Mouse (Mus musculus): ENCODE measurements at regions not wholly inside any gene's neighbourhood (a gene's known extent, or its start where the extent isn't known, plus 50 kb on each side); places are given as distances from the start of the nearest gene placed in this dataset.

GRCm38 (mm10) chr12:106702958-106703357 lies 692.9 kb downstream of the Vrk1 start:
- Histone ChIP-seq H3K9me3 (ENCODE audit: control insufficient read depth, low read length) (no peaks in the 10 kb centered on the region), H3K4me1 (ENCODE audit: control insufficient read depth, insufficient read depth, low read length) (no peaks in the 10 kb centered on the region), H3K4me3 (ENCODE audit: low read depth, low read length) (no peak overlapping the region), H3K36me3 (ENCODE audit: control insufficient read depth, insufficient read depth, low read length) (no peaks in the 10 kb centered on the region), H3K27me3 (ENCODE audit: control insufficient read depth, insufficient read depth, low read length) (no peaks in the 10 kb centered on the region), H3K27ac (ENCODE audit: low read depth, low read length) (no peak overlapping the region), H3K9ac (replicated peaks; ENCODE audit: low read depth, low read length) (no peak overlapping the region), H3K4me2 (ENCODE audit: low read depth, low read length) (no peak overlapping the region)
- ATAC-seq (ENCODE audit: low read depth) = no peak
- 93% methylated on average over 5 of the region's 5 CpGs for WGBS

DNA sequence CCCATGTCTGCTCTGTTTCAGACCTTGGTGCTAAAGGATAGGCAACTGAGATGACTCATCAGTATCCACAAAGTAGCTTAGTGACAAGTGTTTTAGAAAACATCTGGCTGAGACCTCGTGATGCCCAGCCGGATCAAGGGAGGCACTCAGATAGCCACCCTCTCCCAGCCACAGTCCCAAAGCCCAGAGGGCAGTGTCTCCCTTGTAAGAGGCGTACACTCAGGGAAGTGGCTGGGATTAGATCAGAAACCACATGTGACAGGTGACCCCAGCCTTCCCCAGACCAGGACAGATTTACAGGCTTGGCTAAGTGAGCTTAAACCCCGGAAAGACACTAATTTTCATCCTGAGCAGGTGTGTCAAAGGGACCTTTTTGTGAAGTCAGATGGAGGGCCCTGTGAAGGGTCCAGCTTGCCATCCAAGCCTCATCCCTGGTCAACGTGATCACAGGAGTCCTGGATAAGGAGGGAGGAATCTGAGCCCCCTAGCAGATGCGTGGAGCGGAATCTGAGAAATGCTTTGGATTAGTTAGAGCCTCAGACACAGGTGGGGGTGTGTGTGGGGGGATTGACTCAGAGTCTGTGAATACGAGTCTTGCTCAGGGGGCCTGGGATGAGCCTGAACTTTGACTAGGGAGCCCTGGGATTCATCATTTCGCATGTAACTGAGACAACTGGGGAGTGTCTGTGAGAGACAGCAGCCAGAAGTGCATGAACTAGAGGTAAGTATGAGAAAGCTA lies 711.4 kb downstream of the Vrk1 start:
- Histone ChIP-seq H3K36me3 (ENCODE audit: control insufficient read depth, insufficient read depth, low read length) (no peaks in the 10 kb centered on the region), H3K4me3 (ENCODE audit: low read depth, low read length) (no peak overlapping the region), H3K9me3 (ENCODE audit: control insufficient read depth, low read length) (no peaks in the 10 kb centered on the region), H3K9ac (replicated peaks; ENCODE audit: low read depth, low read length) (no peak overlapping the region), H3K4me2 (ENCODE audit: low read depth, low read length) (no peak overlapping the region), H3K4me1 (ENCODE audit: control insufficient read depth, insufficient read depth, low read length) (no peaks in the 10 kb centered on the region), H3K27ac (ENCODE audit: low read depth, low read length) (no peak overlapping the region), H3K27me3 (ENCODE audit: control insufficient read depth, insufficient read depth, low read length) (no peaks in the 10 kb centered on the region)
- 81% methylated on average over 9 of the region's 9 CpGs for WGBS
- ATAC-seq (ENCODE audit: low read depth) = no peak

- Histone ChIP-seq H3K4me1 (ENCODE audit: control insufficient read depth, insufficient read depth, low read length) (no peaks in the 10 kb centered on the region), H3K27me3 (ENCODE audit: control insufficient read depth, insufficient read depth, low read length) (no peaks in the 10 kb centered on the region), H3K27ac (ENCODE audit: low read depth, low read length) (no peak overlapping the region), H3K9me3 (ENCODE audit: control insufficient read depth, low read length) (no peaks in the 10 kb centered on the region), H3K4me3 (ENCODE audit: low read depth, low read length) (no peak overlapping the region), H3K36me3 (ENCODE audit: control insufficient read depth, insufficient read depth, low read length) (no peaks in the 10 kb centered on the region), H3K4me2 (ENCODE audit: low read depth, low read length) (no peak overlapping the region), H3K9ac (replicated peaks; ENCODE audit: low read depth, low read length) (no peak overlapping the region)
- WGBS = 87% methylated on average over 2 of the region's 2 CpGs
- ATAC-seq (ENCODE audit: low read depth) = no peak
These were observed 712.0 kb downstream of the Vrk1 start for GRCm38 (mm10) chr12:106722010-106722362.

- no peaks in the 10 kb centered on the region for H3K36me3 ChIP-seq (ENCODE audit: control insufficient read depth, insufficient read depth, low read length)
- H3K4me2 ChIP-seq (ENCODE audit: low read depth, low read length) = no peak overlapping the region
- H3K9me3 ChIP-seq (ENCODE audit: control insufficient read depth, low read length) = no peaks in the 10 kb centered on the region
- H3K27me3 ChIP-seq (ENCODE audit: control insufficient read depth, insufficient read depth, low read length) = no peaks in the 10 kb centered on the region
- no peak overlapping the region for H3K4me3 ChIP-seq (ENCODE audit: low read depth, low read length)
- H3K27ac ChIP-seq (ENCODE audit: low read depth, low read length) = no peak overlapping the region
- no peak overlapping the region for H3K9ac ChIP-seq (replicated peaks; ENCODE audit: low read depth, low read length)
- no peaks in the 10 kb centered on the region for H3K4me1 ChIP-seq (ENCODE audit: control insufficient read depth, insufficient read depth, low read length)
- 57% methylated on average over 4 of the region's 4 CpGs for WGBS
- no peak for ATAC-seq (ENCODE audit: low read depth)
These were observed 712.7 kb downstream of the Vrk1 start for GRCm38 (mm10) chr12:106722761-106723160.

DNA sequence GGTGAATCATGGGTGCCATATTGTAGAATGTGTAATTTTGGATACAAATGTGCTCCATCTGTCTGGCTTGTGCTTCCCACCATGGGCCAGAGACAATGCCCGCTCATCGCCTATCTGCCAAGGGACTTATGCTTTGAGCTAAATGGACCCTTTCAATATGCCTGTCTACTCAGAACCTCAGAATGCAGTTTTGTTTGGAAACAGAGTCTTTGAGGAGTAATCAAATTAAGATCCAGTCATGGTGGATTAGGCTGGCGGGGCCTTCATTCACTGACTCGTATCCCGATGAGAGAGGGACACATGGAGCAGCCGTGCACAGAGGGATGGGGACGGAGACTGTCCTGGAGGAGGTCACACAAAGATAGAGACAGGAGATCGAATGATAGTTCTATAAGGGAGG lies 716.9 kb downstream of the Vrk1 start:
- Histone ChIP-seq H3K4me3 (ENCODE audit: low read depth, low read length) (no peak overlapping the region), H3K27me3 (ENCODE audit: control insufficient read depth, insufficient read depth, low read length) (no peaks in the 10 kb centered on the region), H3K36me3 (ENCODE audit: control insufficient read depth, insufficient read depth, low read length) (no peaks in the 10 kb centered on the region), H3K4me1 (ENCODE audit: control insufficient read depth, insufficient read depth, low read length) (no peaks in the 10 kb centered on the region), H3K9ac (replicated peaks; ENCODE audit: low read depth, low read length) (no peak overlapping the region), H3K27ac (ENCODE audit: low read depth, low read length) (no peak overlapping the region), H3K9me3 (ENCODE audit: control insufficient read depth, low read length) (no peaks in the 10 kb centered on the region), H3K4me2 (ENCODE audit: low read depth, low read length) (no peak overlapping the region)
- ATAC-seq (ENCODE audit: low read depth) = no peak
- WGBS = 69% methylated on average over 8 of the region's 8 CpGs

- no peaks in the 10 kb centered on the region for H3K9me3 ChIP-seq (ENCODE audit: control insufficient read depth, low read length)
- H3K27me3 ChIP-seq (ENCODE audit: control insufficient read depth, insufficient read depth, low read length) = no peaks in the 10 kb centered on the region
- no peak overlapping the region for H3K9ac ChIP-seq (replicated peaks; ENCODE audit: low read depth, low read length)
- no peak overlapping the region for H3K4me2 ChIP-seq (ENCODE audit: low read depth, low read length)
- 88% methylated on average over 3 of the region's 3 CpGs for WGBS
- H3K4me1 ChIP-seq (ENCODE audit: control insufficient read depth, insufficient read depth, low read length) = no peaks in the 10 kb centered on the region
- no peak overlapping the region for H3K4me3 ChIP-seq (ENCODE audit: low read depth, low read length)
- H3K36me3 ChIP-seq (ENCODE audit: control insufficient read depth, insufficient read depth, low read length) = no peaks in the 10 kb centered on the region
- ATAC-seq (ENCODE audit: low read depth) = no peak
- no peak overlapping the region for H3K27ac ChIP-seq (ENCODE audit: low read depth, low read length)
These were observed 717.5 kb downstream of the Vrk1 start for GRCm38 (mm10) chr12:106727486-106727885.

- ATAC-seq (ENCODE audit: low read depth) = no peak
- Histone ChIP-seq H3K9ac (replicated peaks; ENCODE audit: low read depth, low read length) (no peak overlapping the region), H3K36me3 (ENCODE audit: control insufficient read depth, insufficient read depth, low read length) (no peaks in the 10 kb centered on the region), H3K9me3 (ENCODE audit: control insufficient read depth, low read length) (no peaks in the 10 kb centered on the region), H3K4me1 (ENCODE audit: control insufficient read depth, insufficient read depth, low read length) (no peaks in the 10 kb centered on the region), H3K4me3 (ENCODE audit: low read depth, low read length) (no peak overlapping the region), H3K27me3 (ENCODE audit: control insufficient read depth, insufficient read depth, low read length) (no peaks in the 10 kb centered on the region), H3K4me2 (ENCODE audit: low read depth, low read length) (no peak overlapping the region), H3K27ac (ENCODE audit: low read depth, low read length) (no peak overlapping the region)
- 84% methylated on average over 5 of the region's 5 CpGs for WGBS
These were observed 719.7 kb downstream of the Vrk1 start for GRCm38 (mm10) chr12:106729686-106730085.

GRCm38 (mm10) chr12:106732108-106732857 lies 722.3 kb downstream of the Vrk1 start:
- ATAC-seq (ENCODE audit: low read depth) = no peak
- Histone ChIP-seq H3K4me1 (ENCODE audit: control insufficient read depth, insufficient read depth, low read length) (no peaks in the 10 kb centered on the region), H3K9me3 (ENCODE audit: control insufficient read depth, low read length) (no peaks in the 10 kb centered on the region), H3K9ac (replicated peaks; ENCODE audit: low read depth, low read length) (no peak overlapping the region), H3K27me3 (ENCODE audit: control insufficient read depth, insufficient read depth, low read length) (no peaks in the 10 kb centered on the region), H3K36me3 (ENCODE audit: control insufficient read depth, insufficient read depth, low read length) (no peaks in the 10 kb centered on the region), H3K4me2 (ENCODE audit: low read depth, low read length) (no peak overlapping the region), H3K4me3 (ENCODE audit: low read depth, low read length) (no peak overlapping the region), H3K27ac (ENCODE audit: low read depth, low read length) (no peak overlapping the region)
- WGBS = 71% methylated on average over 16 of the region's 16 CpGs

DNA sequence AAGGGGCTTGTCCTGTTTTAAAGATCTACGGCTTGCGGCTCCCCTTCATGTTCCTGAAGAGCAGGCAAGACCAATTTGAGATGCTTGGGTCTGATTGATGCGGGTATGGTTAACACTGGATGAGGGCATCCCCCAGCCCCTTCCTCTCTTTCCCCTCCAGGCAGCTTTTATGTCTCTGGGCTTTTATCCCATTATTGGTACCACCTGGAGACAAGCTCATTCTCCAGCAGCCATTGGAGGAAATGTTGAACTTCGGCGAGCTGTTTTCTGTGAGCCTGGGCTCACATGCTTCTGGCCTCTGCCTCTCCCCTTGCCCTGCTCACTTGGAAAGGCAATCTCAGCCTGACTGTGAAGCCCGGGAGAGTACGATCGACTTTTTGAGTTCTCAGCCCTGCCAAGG lies 738.7 kb downstream of the Vrk1 start:
- Histone ChIP-seq H3K36me3 (ENCODE audit: control insufficient read depth, insufficient read depth, low read length) (no peaks in the 10 kb centered on the region), H3K27me3 (ENCODE audit: control insufficient read depth, insufficient read depth, low read length) (no peaks in the 10 kb centered on the region), H3K4me2 (ENCODE audit: low read depth, low read length) (no peak overlapping the region), H3K4me3 (ENCODE audit: low read depth, low read length) (no peak overlapping the region), H3K9me3 (ENCODE audit: control insufficient read depth, low read length) (no peaks in the 10 kb centered on the region), H3K9ac (replicated peaks; ENCODE audit: low read depth, low read length) (no peak overlapping the region), H3K4me1 (ENCODE audit: control insufficient read depth, insufficient read depth, low read length) (no peaks in the 10 kb centered on the region), H3K27ac (ENCODE audit: low read depth, low read length) (no peak overlapping the region)
- ATAC-seq (ENCODE audit: low read depth) = no peak
- 79% methylated on average over 8 of the region's 8 CpGs for WGBS

Data from neural tube, embryonic 14.5 days (tissue).